Mouse (Mus musculus) brain, embryonic 14.5 days (tissue): Measurements from ENCODE around the gene Rnpep. TPM values are rescaled to one million over a fixed set of nuclear protein-coding genes. Genes with fewer than 3 reads are reported as not detected.
A peak's percentile ranks its signal among the peaks of the same experiment; 100 is the strongest.
"Not testable (repeated sequence)": the region's sequence is repeated elsewhere in the genome, so short reads cannot be mapped to it uniquely, and the experiment has no call there.

Experiments
- DNase-seq: peaks from one replicate; pipeline ENCODE4 v3.0.0-alpha.2; 2011; ENCODE audit warnings: low read depth
- CTCF ChIP-seq: fragments of 200-500 bp; IDR thresholded peaks from 2 replicates; pipeline ENCODE4 v1.5.1; 2012; ENCODE audit warnings: inconsistent platforms, mild to moderate bottlenecking, moderate library complexity, borderline replicate concordance; ENCODE audit not compliant: insufficient read depth, insufficient read length; ENCODE audit errors: extremely low read depth
- POLR2A ChIP-seq: fragments of 200-500 bp; IDR thresholded peaks from 2 replicates; pipeline ENCODE4 v1.6.1; 2012; ENCODE audit warnings: mild to moderate bottlenecking, inconsistent platforms, borderline replicate concordance; ENCODE audit not compliant: poor library complexity, insufficient read depth, insufficient read length, severe bottlenecking; ENCODE audit errors: extremely low read depth
- polyA plus RNA-seq: library from polyadenylated mRNA; depleted of rRNA; stranded (reverse); fragments of >200 nt; gene quantifications from 2 replicates; pipeline ENCODE4 v1.2.3, GENCODE M21; 2012

Rnpep gene
- polyA plus RNA-seq, 1 experiment = 54.0 TPM

- TF ChIP-seq POLR2A (no peak), CTCF (no peak)
- peak; percentile 75 for DNase-seq
Measured at GRCm38 (mm10) chr1:135258380-135259127, 25.3 kb downstream of the Rnpep start, which contains the start of gene Elf3. Gene Elf3 (minus strand): TSS chr1:135258568.

GRCm38 (mm10) chr1:135256299-135256698 is 27.6 kb downstream of the Rnpep start:
- DNase-seq = no peak
- TF ChIP-seq POLR2A (no peak), CTCF (no peak)

- TF ChIP-seq CTCF = no peak
- TF ChIP-seq POLR2A = no peak
- peak; percentile 21 for DNase-seq
Measured at GRCm38 (mm10) chr1:135252854-135253253, 31.0 kb downstream of the Rnpep start.

GRCm38 (mm10) chr1:135251405-135251804 is 32.5 kb downstream of the Rnpep start:
- TF ChIP-seq CTCF (no peak), POLR2A (no peak)
- no peak for DNase-seq

- TF ChIP-seq CTCF = no peak
- TF ChIP-seq POLR2A = no peak
- no peak for DNase-seq
Measured at GRCm38 (mm10) chr1:135250706-135251105, 33.2 kb downstream of the Rnpep start.

GRCm38 (mm10) chr1:135248434-135248850 is 35.4 kb downstream of the Rnpep start:
- TF ChIP-seq POLR2A = no peak
- peak; percentile 85 for DNase-seq

- DNase-seq = no peak
- TF ChIP-seq POLR2A = no peak
- no peak for TF ChIP-seq CTCF
Measured at GRCm38 (mm10) chr1:135244014-135244413, 39.9 kb downstream of the Rnpep start.

- not testable (repeated sequence) for DNase-seq
Measured at GRCm38 (mm10) chr1:135240206-135240605, 43.7 kb downstream of the Rnpep start.

- TF ChIP-seq CTCF (no peak), POLR2A (no peak)
- DNase-seq = no peak
Measured at GRCm38 (mm10) chr1:135237131-135237851, 46.6 kb downstream of the Rnpep start.

- DNase-seq = no peak
- TF ChIP-seq POLR2A (no peak), CTCF (no peak)
Measured at GRCm38 (mm10) chr1:135234771-135235170, 49.1 kb downstream of the Rnpep start.

GRCm38 (mm10) chr1:135233961-135234360 is 49.9 kb downstream of the Rnpep start:
- DNase-seq = no peak

GRCm38 (mm10) chr1:135231878-135232277 is 52.0 kb downstream of the Rnpep start:
- not testable (repeated sequence) for DNase-seq

More at GRCm38 (mm10) chr1:135233961-135234360, 49.9 kb downstream of the Rnpep start:
- no peak for TF ChIP-seq POLR2A
- TF ChIP-seq CTCF = no peak
